Mouse (Mus musculus) intestine, embryonic 14.5 days (tissue): ENCODE results near the gene Uhrf1bp1. TPM values are rescaled to one million over a fixed set of nuclear protein-coding genes. Genes with fewer than 3 reads are reported as not detected.

ENCODE experiments used
- ATAC-seq: fragments of 200-750 bp; cut with Nextera tagmentation; replicated peaks from 2 replicates; pipeline ENCODE4 v1.8.0; 2017; ENCODE audit warnings: low read depth, moderate number of reproducible peaks, moderate TSS enrichment, moderate library complexity; ENCODE audit not compliant: low FRiP score, low TSS enrichment
- DNase-seq: peaks from one replicate; pipeline ENCODE4 v3.0.0-alpha.2; 2018; ENCODE audit warnings: low spot score
- H3K27ac ChIP-seq: fragments of 300-500 bp; sonication (generic); 2 replicates; pipeline ENCODE4 v1.5.1; 2014; ENCODE audit warnings: low read depth, mild to moderate bottlenecking, control low read depth
- H3K27me3 ChIP-seq: fragments of 300-500 bp; sonication (generic); replicated peaks from 2 replicates; pipeline ENCODE4 v1.6.1; 2014; ENCODE audit warnings: low read length, control low read depth; ENCODE audit not compliant: control insufficient read depth, insufficient read depth
- H3K36me3 ChIP-seq: fragments of 300-500 bp; sonication (generic); 2 replicates; pipeline ENCODE4 v1.6.1; 2014; ENCODE audit warnings: low read length, control low read depth; ENCODE audit not compliant: control insufficient read depth, insufficient read depth
- H3K4me1 ChIP-seq: fragments of 300-500 bp; sonication (generic); replicated peaks from 2 replicates; pipeline ENCODE4 v1.6.1; 2014; ENCODE audit warnings: low read length, control low read depth, mixed read lengths; ENCODE audit not compliant: control insufficient read depth, insufficient read depth
- H3K4me2 ChIP-seq: fragments of 300-500 bp; sonication (generic); 2 replicates; pipeline ENCODE4 v1.6.1; 2014; ENCODE audit warnings: low read length
- H3K4me3 ChIP-seq: fragments of 300-500 bp; sonication (generic); 2 replicates; pipeline ENCODE4 v1.5.1; 2014; ENCODE audit warnings: low read depth, low read length, control low read depth, mixed read lengths
- H3K9ac ChIP-seq: fragments of 300-500 bp; sonication (generic); 2 replicates; pipeline ENCODE4 v1.6.1; 2014; ENCODE audit warnings: mild to moderate bottlenecking, low read length
- H3K9me3 ChIP-seq: fragments of 300-500 bp; sonication (generic); 2 replicates; pipeline ENCODE4 v1.6.1; 2016; ENCODE audit warnings: low read length, control low read depth; ENCODE audit not compliant: control insufficient read depth
- WGBS: fragments of 180-500 bp; shearing (Covaris S2); extraction: QIAGEN DNeasy Blood & Tissue Kit; methylation state at CpG from one replicate; pipeline ENCODE4 v1.1.7; 2014; 5-methylcytosine and 5-hydroxymethylcytosine counted together
- polyA plus RNA-seq: library from polyadenylated mRNA; unstranded; fragments of >200 nt; fragmentation: Nextera tagmentation; extraction: Ambion mirVana; gene quantifications from 2 replicates; pipeline ENCODE4 v1.2.1, GENCODE M21; 2014

Uhrf1bp1 gene
- polyA plus RNA-seq, 1 experiment from 2014 or later: 5.8 TPM

- H3K4me1 ChIP-seq: no peaks in the 10 kb centered on the region
- H3K27me3 ChIP-seq: no peaks in the 10 kb centered on the region
- no peak for DNase-seq
- no peak for ATAC-seq
- WGBS: 73% methylated on average over 4 of the region's 4 CpGs
- 0 out of 2 replicates have a peak, but pooled peaks cover 4% of the 10 kb centered on the region for H3K36me3 ChIP-seq
- H3K9me3 ChIP-seq: no peaks in the 10 kb centered on the region
- H3K9ac ChIP-seq: no peak overlapping the region
- no peak overlapping the region for H3K4me2 ChIP-seq
- H3K4me3 ChIP-seq: no peak overlapping the region
- peak overlapping the region; percentile 35; the same call in 1 of the 2 replicates for H3K27ac ChIP-seq
Measured at GRCm38 (mm10) chr17:27916366-27916765, 60.1 kb downstream of the Uhrf1bp1 start.

GRCm38 (mm10) chr17:27920676-27921075 lies 64.4 kb downstream of the Uhrf1bp1 start:
- no peak overlapping the region for H3K4me3 ChIP-seq
- H3K4me2 ChIP-seq: no peak overlapping the region
- no peaks in the 10 kb centered on the region for H3K36me3 ChIP-seq
- H3K4me1 ChIP-seq: peaks cover 22% of the 10 kb centered on the region
- no peak overlapping the region for H3K9ac ChIP-seq
- DNase-seq: no peak
- H3K27me3 ChIP-seq: no peaks in the 10 kb centered on the region
- H3K27ac ChIP-seq: no peak overlapping the region
- H3K9me3 ChIP-seq: no peaks in the 10 kb centered on the region
- WGBS: 70% methylated on average over 4 of the region's 4 CpGs
- ATAC-seq: no peak

- H3K9ac ChIP-seq: no peak overlapping the region
- no peak overlapping the region for H3K4me2 ChIP-seq
- H3K27ac ChIP-seq: no peak overlapping the region; the same call in 1 of the 2 replicates
- H3K9me3 ChIP-seq: no peaks in the 10 kb centered on the region
- no peak overlapping the region for H3K4me3 ChIP-seq
- no peaks in the 10 kb centered on the region for H3K27me3 ChIP-seq
- ATAC-seq (no peak), DNase-seq (no peak)
- no peaks in the 10 kb centered on the region for H3K36me3 ChIP-seq
- 55% methylated on average over 11 of the region's 11 CpGs for WGBS
- H3K4me1 ChIP-seq: peaks cover 28% of the 10 kb centered on the region
Measured at GRCm38 (mm10) chr17:27922174-27922712, 66.0 kb downstream of the Uhrf1bp1 start.

- H3K9me3 ChIP-seq: no peaks in the 10 kb centered on the region
Measured at GRCm38 (mm10) chr17:27925054-27925453, 68.8 kb downstream of the Uhrf1bp1 start.

GRCm38 (mm10) chr17:27925504-27925903 lies 69.3 kb downstream of the Uhrf1bp1 start:
- peak overlapping the region; percentile 48; the same call in 1 of the 2 replicates for H3K27ac ChIP-seq
- H3K36me3 ChIP-seq: no peaks in the 10 kb centered on the region
- no peaks in the 10 kb centered on the region for H3K9me3 ChIP-seq
- H3K4me1 ChIP-seq: peaks cover 28% of the 10 kb centered on the region
- no peak overlapping the region for H3K4me2 ChIP-seq
- WGBS: 66% methylated on average over 7 of the region's 7 CpGs
- no peak overlapping the region for H3K9ac ChIP-seq
- DNase-seq: no peak
- ATAC-seq: 0 out of 2 replicates have a peak, but pooled peaks have one; percentile 29
- no peaks in the 10 kb centered on the region for H3K27me3 ChIP-seq
- no peak overlapping the region for H3K4me3 ChIP-seq

More at GRCm38 (mm10) chr17:27925054-27925453, 68.8 kb downstream of the Uhrf1bp1 start:
- ATAC-seq (peak; percentile 70; the same call in 1 of the 2 replicates), DNase-seq (no peak)
- Histone ChIP-seq H3K27me3 (no peaks in the 10 kb centered on the region), H3K27ac (peak overlapping the region; percentile 48), H3K4me1 (peaks cover 28% of the 10 kb centered on the region), H3K36me3 (no peaks in the 10 kb centered on the region), H3K9ac (no peak overlapping the region), H3K4me3 (no peak overlapping the region), H3K4me2 (no peak overlapping the region)
- WGBS: 36% methylated on average over 4 of the region's 4 CpGs

- no peaks in the 10 kb centered on the region for H3K36me3 ChIP-seq
- DNase-seq: no peak
- 93% methylated on average over 5 of the region's 5 CpGs for WGBS
- no peaks in the 10 kb centered on the region for H3K9me3 ChIP-seq
- no peak overlapping the region for H3K27ac ChIP-seq
- no peaks in the 10 kb centered on the region for H3K27me3 ChIP-seq
- H3K4me2 ChIP-seq: no peak overlapping the region
- no peak overlapping the region for H3K9ac ChIP-seq
- peaks cover 19% of the 10 kb centered on the region for H3K4me1 ChIP-seq
- no peak for ATAC-seq
- no peak overlapping the region for H3K4me3 ChIP-seq
Measured at GRCm38 (mm10) chr17:27930291-27930690, 74.0 kb downstream of the Uhrf1bp1 start.

- no peaks in the 10 kb centered on the region for H3K9me3 ChIP-seq
- H3K27ac ChIP-seq: no peak overlapping the region
- H3K4me2 ChIP-seq: no peak overlapping the region
- no peak overlapping the region for H3K9ac ChIP-seq
- DNase-seq: no peak
- H3K4me1 ChIP-seq: peaks cover 12% of the 10 kb centered on the region
- H3K36me3 ChIP-seq: no peaks in the 10 kb centered on the region
- ATAC-seq: no peak
- no peaks in the 10 kb centered on the region for H3K27me3 ChIP-seq
- 70% methylated on average over 4 of the region's 4 CpGs for WGBS
- no peak overlapping the region for H3K4me3 ChIP-seq
Measured at GRCm38 (mm10) chr17:27931826-27932225, 75.6 kb downstream of the Uhrf1bp1 start.

- no peaks in the 10 kb centered on the region for H3K36me3 ChIP-seq
- H3K9me3 ChIP-seq: no peaks in the 10 kb centered on the region
- no peak for ATAC-seq
- no peak for DNase-seq
- H3K4me1 ChIP-seq: peaks cover 31% of the 10 kb centered on the region
- no peaks in the 10 kb centered on the region for H3K27me3 ChIP-seq
- peak overlapping the region; percentile 60 for H3K27ac ChIP-seq
- no peak overlapping the region for H3K4me2 ChIP-seq
- H3K9ac ChIP-seq: no peak overlapping the region
- H3K4me3 ChIP-seq: no peak overlapping the region
- 66% methylated on average over 10 of the region's 10 CpGs for WGBS
Measured at GRCm38 (mm10) chr17:27934136-27934910, 78.1 kb downstream of the Uhrf1bp1 start.
